In the genomic region with DNA sequence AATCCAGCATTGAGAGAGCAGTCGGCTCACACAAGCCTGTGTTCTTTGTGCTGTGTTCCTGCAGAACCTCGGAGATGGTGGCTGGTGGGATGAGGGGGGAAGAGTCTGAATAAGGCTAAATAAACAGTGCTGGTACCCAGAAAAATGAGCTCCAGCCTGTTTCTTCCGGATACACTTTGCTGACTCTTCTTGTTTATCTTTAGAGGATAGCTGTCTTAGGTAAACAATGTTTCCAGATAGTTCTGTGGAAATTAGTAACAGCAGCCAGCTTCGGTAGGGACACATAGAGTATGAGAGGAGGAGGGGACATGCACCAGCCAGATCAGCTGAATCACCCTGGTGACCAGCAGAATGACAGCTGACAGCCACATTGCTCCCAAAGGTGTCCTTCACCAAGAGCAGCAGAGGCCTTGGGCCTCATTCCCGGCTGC, we compare ENCODE assay signal across 10 mouse cellular contexts. TPM values are rescaled to one million over a fixed set of nuclear protein-coding genes. Genes with fewer than 3 reads are reported as not detected.
DNase-seq lines count a peak whose midpoint lies in the region; ATAC-seq and TF ChIP-seq lines count a peak whose summit lies in the region.
"Had no signal": no experiment of that assay in that cellular context is flagged by ENCODE, and none has a peak within 500 bp of the region (broad histone marks: within the 10 kb centered on the region; RNA-seq: fewer than 3 reads in every experiment).

No protein-coding gene starts in this region.

- TF ChIP-seq EP300 in lung, postnatal 0 days (IDR thresholded peaks at IDR 0.05), result no peak

- no peak for ATAC-seq in heart, embryonic 15.5 days (replicated peaks; ENCODE audit: insufficient number of reproducible peaks, insufficient read depth, low FRiP score, low read depth)
- ATAC-seq in lung, postnatal 0 days, result peak; percentile 18; the same call in 1 of the 2 replicates
- no peak for ATAC-seq in monocyte, adult 5-6 weeks (replicated peaks; ENCODE audit: insufficient number of reproducible peaks, low FRiP score, low TSS enrichment, poor library complexity, severe bottlenecking)

- no peak overlapping the region for H3K9ac ChIP-seq in heart, embryonic 15.5 days
- no peak overlapping the region for H3K9ac ChIP-seq in lung, postnatal 0 days (replicated peaks; ENCODE audit: low read depth)

- no peak for TF ChIP-seq CTCF in lung, postnatal 0 days (IDR thresholded peaks at IDR 0.05)
- TF ChIP-seq CTCF in small intestine, adult 2 months (IDR thresholded peaks at IDR 0.05; ENCODE audit: extremely low read depth, insufficient read length, insufficient replicate concordance, low read depth, low read length), result no peak

- H3K36me3 ChIP-seq in heart, embryonic 15.5 days, result peaks cover 7% of the 10 kb centered on the region; the same call in 1 of the 2 replicates
- peaks cover 7% of the 10 kb centered on the region; the same call in 1 of the 2 replicates for H3K36me3 ChIP-seq in lung, postnatal 0 days (ENCODE audit: insufficient read depth, low read length)
- H3K36me3 ChIP-seq in small intestine, adult 2 months (ENCODE audit: control insufficient read depth, insufficient read depth, low read length), result peaks cover 12% of the 10 kb centered on the region
- H3K36me3 ChIP-seq in forebrain, embryonic 10.5 days (replicated peaks), result peaks cover 34% of the 10 kb centered on the region

- DNase-seq in heart, postnatal 4 days, result no peak
- DNase-seq in lung, postnatal 0 days (ENCODE audit: low spot score), result peak; percentile 25
- no peak for DNase-seq in lung, adult 18-20 months
- DNase-seq in embryo, embryonic 10.5 days (ENCODE audit: low spot score), result peak; percentile 24
- no peak for DNase-seq in forebrain, embryonic 10.5 days (ENCODE audit: extremely low spot score, low spot score)
- DNase-seq: gastrocnemius, postnatal 25 days; lung, postnatal 14 days had no signal

- no peaks in the 10 kb centered on the region for H3K9me3 ChIP-seq in heart, embryonic 15.5 days (replicated peaks)
- no peaks in the 10 kb centered on the region for H3K9me3 ChIP-seq in lung, postnatal 0 days (ENCODE audit: low read length)
- no peaks in the 10 kb centered on the region for H3K9me3 ChIP-seq in forebrain, embryonic 10.5 days

- TF ChIP-seq POLR2A in small intestine, adult 2 months (IDR thresholded peaks at IDR 0.05; ENCODE audit: low read depth, low read length), result no peak

- no peak overlapping the region for H3K4me2 ChIP-seq in heart, embryonic 15.5 days
- H3K4me2 ChIP-seq in lung, postnatal 0 days (replicated peaks; ENCODE audit: low read depth, low read length), result no peak overlapping the region

- WGBS in heart, embryonic 15.5 days, result 35% methylated on average over 5 of the region's 5 CpGs
- 21% methylated on average over 5 of the region's 5 CpGs for WGBS in lung, postnatal 0 days
- WGBS in small intestine, adult 2 months, result 31% methylated on average over 5 of the region's 5 CpGs
- 55% methylated on average over 5 of the region's 5 CpGs for WGBS in forebrain, embryonic 10.5 days

- H3K4me1 ChIP-seq in heart, embryonic 15.5 days (replicated peaks), result peaks cover 25% of the 10 kb centered on the region
- H3K4me1 ChIP-seq in lung, postnatal 0 days (ENCODE audit: insufficient read depth, low read depth, low read length), result peaks cover 12% of the 10 kb centered on the region
- H3K4me1 ChIP-seq in small intestine, adult 2 months (ENCODE audit: control insufficient read depth, insufficient read depth, insufficient read length, low read length), result peaks cover 10% of the 10 kb centered on the region; the same call in 1 of the 2 replicates
- 0 out of 2 replicates have a peak, but pooled peaks cover 9% of the 10 kb centered on the region for H3K4me1 ChIP-seq in forebrain, embryonic 10.5 days

- H3K27ac ChIP-seq in heart, embryonic 15.5 days, result peak overlapping the region; percentile 45
- H3K27ac ChIP-seq in lung, postnatal 0 days (ENCODE audit: low read length), result no peak overlapping the region
- H3K27ac ChIP-seq in small intestine, adult 2 months (ENCODE audit: insufficient read depth, low read depth, low read length), result peak overlapping the region; percentile 22; the same call in 1 of the 2 replicates
- no peak overlapping the region for H3K27ac ChIP-seq in forebrain, embryonic 10.5 days

- H3K4me3 ChIP-seq in heart, embryonic 15.5 days, result no peak overlapping the region
- no peak overlapping the region for H3K4me3 ChIP-seq in lung, postnatal 0 days (ENCODE audit: low read depth, low read length)
- H3K4me3 ChIP-seq in small intestine, adult 2 months (ENCODE audit: low read depth, low read length), result no peak overlapping the region
- H3K4me3 ChIP-seq in forebrain, embryonic 10.5 days, result no peak overlapping the region

- no peaks in the 10 kb centered on the region for H3K27me3 ChIP-seq in heart, embryonic 15.5 days
- H3K27me3 ChIP-seq in lung, postnatal 0 days (replicated peaks; ENCODE audit: insufficient read depth, low read length), result no peaks in the 10 kb centered on the region
- no peaks in the 10 kb centered on the region for H3K27me3 ChIP-seq in small intestine, adult 2 months (ENCODE audit: control insufficient read depth, insufficient read depth, low read length)
- no peaks in the 10 kb centered on the region for H3K27me3 ChIP-seq in forebrain, embryonic 10.5 days (ENCODE audit: poor library complexity, severe bottlenecking)

RNA-seq across cellular contexts. Expression of a gene that starts 16.4 kb away (rescaled TPM):
- 54.0 and 58.7 TPM in 2 replicates for polyA plus RNA-seq in heart, embryonic 15.5 days (2015; fragmentation: Nextera tagmentation; extraction: Ambion mirVana)
- total RNA-seq in heart, postnatal 4 days (2021), result 10 to 100 TPM; 57.2 to 64.7 TPM
- polyA plus RNA-seq in lung, postnatal 0 days (2015; fragmentation: Nextera tagmentation; extraction: Ambion mirVana), result 90.8 and 94.5 TPM in 2 replicates
- polyA plus RNA-seq in small intestine, adult 2 months (2012; rRNA removed), result 36.1 and 43.9 TPM in 2 replicates
- total RNA-seq in monocyte, adult 5-6 weeks (2017), result 112 to 168 TPM (median 124 TPM) in 3 replicates
- polyA plus RNA-seq in forebrain, embryonic 10.5 days (2016; fragmentation: Nextera tagmentation; extraction: Ambion mirVana), result 35.5 and 35.6 TPM in 2 replicates

Comparison
In these comparisons a context has a peak if more than half of its experiments do, and no peak if none do; other contexts are left out.
1. DNase-seq: peak in lung, postnatal 0 days (single experiment) and embryo, embryonic 10.5 days (single experiment); none in heart, postnatal 4 days (single experiment), lung, adult 18-20 months (0 of 2) and forebrain, embryonic 10.5 days (single experiment).
2. H3K27ac ChIP-seq: peak in heart, embryonic 15.5 days (single experiment) and small intestine, adult 2 months (single experiment); none in lung, postnatal 0 days (single experiment) and forebrain, embryonic 10.5 days (single experiment).